Mouse (Mus musculus) bone marrow macrophage, adult 2 months (primary cell): Measurements from ENCODE around the gene Lad1. TPM values are rescaled to one million over a fixed set of nuclear protein-coding genes. Genes with fewer than 3 reads are reported as not detected.

Source experiments
- H3K27ac ChIP-seq: 2 replicates; pipeline ENCODE4 v1.5.1; 2012; ENCODE audit warnings: low read depth, low read length; ENCODE audit not compliant: insufficient read depth
- H3K4me1 ChIP-seq: 2 replicates; pipeline ENCODE4 v1.6.1; 2012; ENCODE audit warnings: low read length; ENCODE audit not compliant: control insufficient read depth, insufficient read depth
- H3K4me3 ChIP-seq: 2 replicates; pipeline ENCODE4 v1.5.1; 2012; ENCODE audit warnings: mild to moderate bottlenecking, low read length, moderate library complexity; ENCODE audit not compliant: insufficient read depth
- CTCF ChIP-seq: IDR thresholded peaks from 2 replicates; pipeline ENCODE4 v1.5.1; 2012; ENCODE audit warnings: low read depth, mild to moderate bottlenecking, low read length, moderate library complexity
- POLR2A ChIP-seq: IDR thresholded peaks from 2 replicates; pipeline ENCODE4 v1.6.1; 2012; ENCODE audit warnings: mild to moderate bottlenecking, low read depth, low read length, borderline replicate concordance
- polyA plus RNA-seq: library from polyadenylated mRNA; stranded (reverse); fragments of >200 nt; gene quantifications from 2 replicates; pipeline ENCODE4 v1.2.4, GENCODE M21; 2012; ENCODE audit not compliant: missing spikeins, insufficient read depth, insufficient read length

Lad1 gene
- polyA plus RNA-seq, 1 experiment = not detected

DNA sequence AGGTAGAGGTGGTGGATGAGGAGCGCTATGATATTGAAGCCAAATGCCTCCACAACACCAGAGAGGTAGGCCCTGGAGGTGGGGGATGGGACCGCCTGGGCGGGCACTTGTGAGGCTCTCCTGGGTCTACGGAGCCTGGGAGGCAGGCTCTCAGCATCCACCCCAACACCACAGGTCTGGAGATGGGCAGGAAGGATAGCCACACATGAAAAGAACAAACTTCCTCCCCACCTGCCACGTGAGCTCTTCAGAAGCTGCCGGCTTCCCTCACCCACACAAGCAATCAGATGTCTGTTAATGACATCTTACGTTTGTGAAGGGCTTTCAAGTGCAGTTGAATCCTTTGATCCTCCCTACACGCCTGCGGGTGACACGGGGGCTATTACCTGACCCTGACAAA is 10.9 kb upstream of the Lad1 start:
- H3K27ac ChIP-seq = no peak overlapping the region
- H3K4me1 ChIP-seq = 0 out of 2 replicates have a peak, but pooled peaks cover 2% of the 10 kb centered on the region
- no peak for TF ChIP-seq POLR2A
- TF ChIP-seq CTCF = no peak
- no peak overlapping the region for H3K4me3 ChIP-seq

DNA sequence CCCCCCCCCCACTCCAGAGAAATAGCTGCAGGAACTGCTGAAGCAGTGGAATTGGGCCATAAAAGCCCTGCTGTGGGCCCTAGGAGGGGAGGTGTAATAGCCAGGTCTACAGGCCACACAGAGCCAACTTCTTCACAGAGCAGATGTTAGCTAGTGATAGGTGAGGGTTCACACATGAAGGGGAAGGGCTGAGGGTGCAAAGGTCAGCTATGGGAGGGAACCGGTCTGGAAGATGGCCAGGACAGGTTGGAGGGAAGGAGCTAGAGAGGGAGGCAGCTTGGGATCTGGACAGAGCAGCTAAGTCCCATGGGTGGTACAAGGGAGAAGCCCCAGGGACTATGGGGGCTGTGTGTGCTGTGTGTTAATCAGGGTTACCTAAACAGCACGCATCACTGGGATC is 8.2 kb upstream of the Lad1 start:
- no peak overlapping the region for H3K27ac ChIP-seq
- H3K4me1 ChIP-seq = peaks cover 5% of the 10 kb centered on the region; the same call in 1 of the 2 replicates
- TF ChIP-seq POLR2A (no peak), CTCF (no peak)
- no peak overlapping the region for H3K4me3 ChIP-seq

DNA sequence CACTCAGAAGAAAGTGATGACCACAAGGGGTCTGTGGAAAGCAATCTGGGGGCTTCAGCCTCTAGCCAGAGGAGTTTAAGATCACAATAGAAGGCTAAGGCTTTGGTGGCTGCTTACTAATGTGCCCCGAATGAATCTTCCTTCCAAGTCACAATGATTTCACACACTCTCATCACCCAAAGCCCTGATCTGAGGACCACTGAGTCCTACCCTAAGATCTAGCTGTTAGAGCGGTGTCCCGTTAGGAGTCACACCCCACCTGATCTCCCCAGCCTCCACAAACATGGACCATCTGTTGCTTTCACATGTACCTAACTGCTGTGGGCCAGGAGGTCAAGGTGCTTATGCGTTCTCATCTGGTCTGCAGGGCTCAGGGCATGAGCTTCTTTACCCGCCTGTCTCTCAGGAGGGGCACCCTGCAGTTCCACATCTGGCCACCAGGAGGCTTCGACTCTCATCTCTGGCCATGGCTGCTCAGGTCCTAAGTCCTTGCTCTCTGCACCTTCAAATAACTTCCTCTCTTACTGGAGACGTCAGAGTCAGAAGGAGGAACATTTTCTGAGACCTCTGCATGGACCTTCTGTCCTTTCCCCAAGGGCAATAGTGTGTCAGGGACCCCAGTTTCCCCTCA is 7.3 kb upstream of the Lad1 start:
- Histone ChIP-seq H3K4me3 (no peak overlapping the region), H3K4me1 (peaks cover 5% of the 10 kb centered on the region; the same call in 1 of the 2 replicates), H3K27ac (no peak overlapping the region)
- no peak for TF ChIP-seq POLR2A
- peak; percentile 72 for TF ChIP-seq CTCF

DNA sequence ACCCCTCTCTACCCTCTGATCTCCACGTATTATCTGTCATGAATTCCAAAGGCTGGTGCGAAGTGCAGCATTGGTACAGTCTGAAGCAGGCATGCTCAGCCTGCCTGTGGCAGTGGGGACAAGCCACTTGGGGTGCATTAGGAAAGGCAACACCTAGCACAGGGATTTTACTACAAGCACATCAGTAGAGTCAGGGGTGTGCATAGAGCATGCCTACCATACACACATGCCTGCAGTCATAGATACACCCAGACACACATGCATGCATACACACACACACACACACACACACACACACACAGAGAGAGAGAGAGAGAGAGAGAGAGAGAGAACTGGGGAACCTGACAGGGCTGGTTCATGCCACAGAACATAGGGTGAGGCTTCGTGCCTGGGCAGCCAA is 6.2 kb upstream of the Lad1 start:
- peaks cover 5% of the 10 kb centered on the region; the same call in 1 of the 2 replicates for H3K4me1 ChIP-seq
- H3K27ac ChIP-seq = no peak overlapping the region
- H3K4me3 ChIP-seq = no peak overlapping the region
- no peak for TF ChIP-seq POLR2A

GRCm38 (mm10) chr1:135812618-135813017 is 5.8 kb upstream of the Lad1 start:
- no peak overlapping the region for H3K4me3 ChIP-seq
- H3K27ac ChIP-seq = no peak overlapping the region
- peaks cover 5% of the 10 kb centered on the region; the same call in 1 of the 2 replicates for H3K4me1 ChIP-seq
- TF ChIP-seq POLR2A = no peak
- TF ChIP-seq CTCF = no peak

DNA sequence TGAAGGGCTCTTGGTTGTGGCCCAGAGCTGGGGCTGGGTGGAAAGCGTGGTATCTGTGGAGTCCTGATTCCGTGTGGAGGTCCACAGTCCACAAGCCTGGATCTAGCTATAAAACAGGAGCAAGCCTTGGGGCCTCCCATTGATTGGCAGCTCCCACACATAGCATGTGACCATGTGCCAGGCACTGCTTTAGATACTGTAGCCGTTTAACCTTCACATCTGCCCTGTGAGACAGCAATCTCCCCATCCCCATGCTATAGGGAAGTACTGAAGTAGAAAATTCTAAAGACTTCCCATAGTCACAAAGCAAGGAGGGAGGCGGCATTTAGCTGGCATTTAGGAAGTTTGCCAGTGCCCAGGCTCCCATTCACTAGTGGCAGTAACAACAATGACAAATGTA is 5.3 kb upstream of the Lad1 start:
- TF ChIP-seq POLR2A (no peak), CTCF (no peak)

GRCm38 (mm10) chr1:135813687-135814395 is 4.6 kb upstream of the Lad1 start:
- Histone ChIP-seq H3K27ac (no peak overlapping the region), H3K4me1 (peaks cover 5% of the 10 kb centered on the region; the same call in 1 of the 2 replicates), H3K4me3 (no peak overlapping the region)
- TF ChIP-seq POLR2A (no peak), CTCF (no peak)

More for the DNA sequence above, 5.3 kb upstream of the Lad1 start:
- Histone ChIP-seq H3K27ac (no peak overlapping the region), H3K4me1 (peaks cover 5% of the 10 kb centered on the region; the same call in 1 of the 2 replicates), H3K4me3 (no peak overlapping the region)

GRCm38 (mm10) chr1:135814531-135814930 is 3.9 kb upstream of the Lad1 start:
- peaks cover 5% of the 10 kb centered on the region; the same call in 1 of the 2 replicates for H3K4me1 ChIP-seq
- no peak overlapping the region for H3K4me3 ChIP-seq
- no peak overlapping the region for H3K27ac ChIP-seq

GRCm38 (mm10) chr1:135817595-135817994 is 803 bp upstream of the Lad1 start:
- H3K4me3 ChIP-seq = no peak overlapping the region
- H3K27ac ChIP-seq = no peak overlapping the region
- TF ChIP-seq CTCF = no peak
- TF ChIP-seq POLR2A = no peak
- H3K4me1 ChIP-seq = peaks cover 3% of the 10 kb centered on the region; the same call in 1 of the 2 replicates

More at GRCm38 (mm10) chr1:135814531-135814930, 3.9 kb upstream of the Lad1 start:
- TF ChIP-seq CTCF (no peak), POLR2A (no peak)

DNA sequence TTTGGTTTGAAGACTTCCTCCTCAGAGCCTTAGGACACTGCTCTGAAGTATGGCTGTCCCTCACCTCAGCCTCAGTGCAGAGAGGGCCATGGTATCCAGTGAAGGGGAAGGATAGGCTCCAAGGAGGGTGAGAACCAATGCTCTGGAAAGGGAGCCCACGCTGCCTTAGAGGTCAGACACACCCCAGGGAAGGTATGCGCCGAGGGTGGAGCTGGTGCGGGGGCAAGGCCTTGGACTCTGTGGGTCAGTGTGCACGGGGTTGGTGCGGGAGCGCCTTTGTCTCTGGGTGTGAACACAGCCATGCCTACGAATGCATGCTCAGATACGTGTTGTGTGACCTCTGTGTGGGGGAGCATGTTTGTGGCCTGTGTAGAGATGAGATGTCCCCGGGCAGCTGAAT is 1.7 kb downstream of the Lad1 start:
- no peak overlapping the region for H3K4me3 ChIP-seq
- no peaks in the 10 kb centered on the region for H3K4me1 ChIP-seq
- no peak overlapping the region for H3K27ac ChIP-seq
- TF ChIP-seq POLR2A (no peak), CTCF (no peak)
